Mouse (Mus musculus) small intestine, adult 2 months (tissue): ENCODE measurements at regions not wholly inside any gene's neighbourhood (a gene's known extent, or its start where the extent isn't known, plus 50 kb on each side); places are given as distances from the start of the nearest gene placed in this dataset.

Source experiments
- H3K27ac ChIP-seq: fragments of 200-500 bp; 2 replicates; pipeline ENCODE4 v1.5.1; 2012; ENCODE audit warnings: low read depth, low read length, control low read depth, inconsistent platforms; ENCODE audit not compliant: insufficient read depth
- H3K27me3 ChIP-seq: fragments of 200-500 bp; 2 replicates; pipeline ENCODE4 v1.6.1; 2012; ENCODE audit warnings: mild to moderate bottlenecking, moderate library complexity, low read length, inconsistent platforms; ENCODE audit not compliant: control insufficient read depth, insufficient read depth
- H3K36me3 ChIP-seq: fragments of 200-500 bp; 2 replicates; pipeline ENCODE4 v1.6.1; 2012; ENCODE audit warnings: mild to moderate bottlenecking, low read length, control low read depth, inconsistent platforms; ENCODE audit not compliant: control insufficient read depth, insufficient read depth
- H3K4me1 ChIP-seq: fragments of 200-500 bp; 2 replicates; pipeline ENCODE4 v1.6.1; 2012; ENCODE audit warnings: low read length, inconsistent platforms, mixed read lengths; ENCODE audit not compliant: control insufficient read depth, insufficient read depth, insufficient read length
- H3K4me3 ChIP-seq: fragments of 200-500 bp; 2 replicates; pipeline ENCODE4 v1.5.1; 2012; ENCODE audit warnings: low read depth, mild to moderate bottlenecking, control low read depth, inconsistent platforms, low read length, moderate library complexity
- CTCF ChIP-seq: fragments of 200-500 bp; IDR thresholded peaks from 2 replicates; pipeline ENCODE4 v1.5.1; 2012; ENCODE audit warnings: low read depth, mild to moderate bottlenecking, control low read depth, inconsistent platforms, low read length, moderate library complexity, mixed read lengths; ENCODE audit not compliant: insufficient replicate concordance, insufficient read length; ENCODE audit errors: extremely low read depth
- POLR2A ChIP-seq: fragments of 200-500 bp; IDR thresholded peaks from 2 replicates; pipeline ENCODE4 v1.6.1; 2012; ENCODE audit warnings: low read depth, mild to moderate bottlenecking, control low read depth, inconsistent platforms, low read length, moderate library complexity
- WGBS: fragments of 180-500 bp; shearing (Covaris S2); methylation state at CpG from one replicate; pipeline ENCODE4 v1.1.7; 2018; 5-methylcytosine and 5-hydroxymethylcytosine counted together

DNA sequence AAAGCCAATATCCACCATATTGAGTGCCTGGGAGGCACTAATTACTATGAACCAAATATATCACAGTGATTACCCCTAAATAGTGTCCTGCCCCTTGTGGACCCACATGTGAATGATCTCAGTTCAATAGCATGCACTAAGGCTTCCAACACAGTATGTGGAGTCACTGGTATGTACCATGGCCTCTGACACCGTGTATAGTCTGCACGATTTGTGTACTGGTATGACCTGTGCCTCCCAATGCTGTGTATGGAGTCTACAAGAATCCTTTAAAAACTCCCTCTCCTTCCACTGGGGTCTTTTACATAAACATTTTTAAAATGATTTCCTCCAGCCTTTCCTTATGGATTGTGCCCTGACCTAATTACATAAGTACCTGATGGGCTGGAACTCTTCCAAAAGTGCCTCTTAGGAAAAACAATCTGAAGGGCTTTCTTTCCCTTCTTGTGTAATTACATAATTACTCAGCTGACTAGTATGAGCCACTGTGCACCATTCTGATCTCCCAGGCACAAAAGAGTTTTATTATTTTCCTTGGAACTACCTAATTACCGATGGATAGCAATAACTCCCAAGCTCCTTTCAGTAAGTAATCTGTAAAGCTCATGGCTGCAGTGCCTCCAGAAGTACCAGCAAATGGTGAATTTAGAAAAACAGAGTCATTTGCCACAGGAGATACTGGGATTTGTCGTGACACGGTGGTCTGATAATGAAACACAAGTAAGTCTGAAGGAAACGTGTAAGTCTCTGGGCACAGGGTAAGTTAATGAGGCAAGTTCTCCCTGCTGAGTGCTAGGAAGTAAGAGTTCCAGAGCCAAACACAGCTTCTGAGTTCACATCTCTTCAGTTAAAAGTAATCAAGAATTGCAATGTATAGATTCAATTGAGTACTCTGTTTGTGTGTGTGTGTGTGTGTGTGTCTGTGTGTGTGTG lies 135.8 kb upstream of the Rarb start:
- Histone ChIP-seq H3K36me3 (no peaks in the 10 kb centered on the region), H3K4me1 (0 out of 2 replicates have a peak, but pooled peaks cover 3% of the 10 kb centered on the region), H3K27ac (no peak overlapping the region), H3K4me3 (no peak overlapping the region), H3K27me3 (no peaks in the 10 kb centered on the region)
- 34% methylated on average over 6 of the region's 6 CpGs for WGBS
- TF ChIP-seq POLR2A = no peak
- TF ChIP-seq CTCF = no peak

DNA sequence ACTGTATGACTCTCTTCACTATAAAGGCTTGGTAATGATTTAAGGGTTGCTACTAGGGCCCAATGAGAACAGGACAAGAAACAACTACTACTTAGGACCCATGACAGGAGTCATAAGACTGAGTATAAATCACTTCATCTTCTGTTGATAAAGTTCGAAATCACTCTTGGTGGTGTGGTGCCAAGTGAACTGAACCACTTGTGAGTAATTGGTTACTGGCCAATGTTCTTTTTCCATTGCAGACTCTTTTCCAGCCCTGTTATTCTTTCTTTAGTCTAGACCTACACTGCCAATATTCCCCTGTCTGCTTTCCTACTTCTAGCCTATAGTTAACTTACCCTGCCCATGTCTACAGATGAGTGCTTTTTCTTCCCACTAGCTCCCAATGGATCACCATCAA lies 129.8 kb upstream of the Rarb start:
- H3K27me3 ChIP-seq = no peaks in the 10 kb centered on the region
- TF ChIP-seq CTCF = no peak
- no peak for TF ChIP-seq POLR2A
- no peak overlapping the region for H3K4me3 ChIP-seq
- WGBS = 45% methylated on average over 1 of the region's 1 CpGs
- H3K27ac ChIP-seq = no peak overlapping the region
- H3K36me3 ChIP-seq = no peaks in the 10 kb centered on the region
- no peaks in the 10 kb centered on the region for H3K4me1 ChIP-seq

DNA sequence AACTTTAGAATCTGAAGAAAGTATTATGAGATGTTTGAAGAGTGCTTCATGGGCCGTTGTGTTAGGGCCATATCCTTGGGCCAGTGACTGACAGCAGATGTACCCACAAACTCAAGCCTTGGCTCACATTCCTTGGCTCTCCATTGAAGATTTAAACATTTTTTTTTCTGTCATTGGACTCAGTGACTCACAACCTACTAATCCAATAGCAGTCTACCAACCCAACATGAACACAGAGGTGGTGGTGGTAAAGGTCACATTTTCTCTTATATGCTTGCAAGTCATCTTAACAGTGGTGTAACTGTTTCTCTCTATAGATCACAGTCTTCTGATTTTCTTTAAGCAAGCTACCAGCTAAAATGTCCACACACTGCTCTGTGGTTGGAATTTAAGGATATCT lies 125.5 kb upstream of the Rarb start:
- Histone ChIP-seq H3K27ac (no peak overlapping the region), H3K4me1 (no peaks in the 10 kb centered on the region), H3K36me3 (no peaks in the 10 kb centered on the region), H3K27me3 (no peaks in the 10 kb centered on the region), H3K4me3 (no peak overlapping the region)
- WGBS = 70% methylated on average over 1 of the region's 1 CpGs
- TF ChIP-seq POLR2A = no peak
- no peak for TF ChIP-seq CTCF

DNA sequence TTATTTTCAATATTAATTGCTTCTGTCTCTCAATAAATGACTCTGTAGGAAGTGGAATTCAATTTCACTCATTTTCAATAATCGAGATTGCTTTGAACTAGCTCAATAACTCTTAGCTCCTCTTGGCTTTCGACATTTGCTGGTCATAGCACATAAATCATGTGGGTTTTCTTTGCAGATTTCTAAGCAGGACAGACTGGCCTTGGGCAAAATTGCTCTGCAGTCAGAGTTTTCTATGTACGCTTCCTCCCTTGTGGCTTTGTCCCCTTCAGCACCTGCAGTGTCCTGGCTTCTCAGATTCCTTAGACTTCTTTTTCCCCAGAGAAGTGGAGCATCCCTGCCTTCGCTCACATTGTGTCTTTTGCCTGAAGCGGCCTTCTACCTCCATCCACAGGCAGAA lies 124.6 kb upstream of the Rarb start:
- Histone ChIP-seq H3K4me3 (no peak overlapping the region), H3K36me3 (no peaks in the 10 kb centered on the region), H3K4me1 (no peaks in the 10 kb centered on the region), H3K27me3 (no peaks in the 10 kb centered on the region), H3K27ac (no peak overlapping the region)
- no peak for TF ChIP-seq CTCF
- no peak for TF ChIP-seq POLR2A
- WGBS = 89% methylated on average over 5 of the region's 5 CpGs

DNA sequence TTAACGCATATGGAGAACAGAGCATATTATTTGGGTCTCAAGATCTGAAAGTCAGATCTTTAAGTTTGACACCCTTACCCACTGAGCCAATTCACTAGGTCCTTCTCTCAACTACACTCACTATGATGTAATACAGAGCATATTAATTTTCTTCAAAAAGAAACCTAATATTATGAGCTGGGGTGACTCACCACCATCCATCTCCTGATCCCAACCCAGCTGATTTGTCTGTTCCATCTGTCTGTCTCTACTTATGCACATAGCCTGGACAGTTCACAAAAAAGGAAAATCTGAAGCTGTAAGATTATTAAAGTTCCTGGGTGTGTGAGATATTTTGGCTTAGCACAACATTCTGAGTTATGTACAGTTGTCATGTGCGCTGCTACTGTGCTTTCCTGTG lies 108.2 kb upstream of the Rarb start:
- H3K36me3 ChIP-seq = no peaks in the 10 kb centered on the region
- 93% methylated on average over 2 of the region's 2 CpGs for WGBS
- H3K4me1 ChIP-seq = no peaks in the 10 kb centered on the region
- H3K27ac ChIP-seq = no peak overlapping the region
- no peak overlapping the region for H3K4me3 ChIP-seq
- TF ChIP-seq POLR2A (no peak), CTCF (no peak)
- no peaks in the 10 kb centered on the region for H3K27me3 ChIP-seq

DNA sequence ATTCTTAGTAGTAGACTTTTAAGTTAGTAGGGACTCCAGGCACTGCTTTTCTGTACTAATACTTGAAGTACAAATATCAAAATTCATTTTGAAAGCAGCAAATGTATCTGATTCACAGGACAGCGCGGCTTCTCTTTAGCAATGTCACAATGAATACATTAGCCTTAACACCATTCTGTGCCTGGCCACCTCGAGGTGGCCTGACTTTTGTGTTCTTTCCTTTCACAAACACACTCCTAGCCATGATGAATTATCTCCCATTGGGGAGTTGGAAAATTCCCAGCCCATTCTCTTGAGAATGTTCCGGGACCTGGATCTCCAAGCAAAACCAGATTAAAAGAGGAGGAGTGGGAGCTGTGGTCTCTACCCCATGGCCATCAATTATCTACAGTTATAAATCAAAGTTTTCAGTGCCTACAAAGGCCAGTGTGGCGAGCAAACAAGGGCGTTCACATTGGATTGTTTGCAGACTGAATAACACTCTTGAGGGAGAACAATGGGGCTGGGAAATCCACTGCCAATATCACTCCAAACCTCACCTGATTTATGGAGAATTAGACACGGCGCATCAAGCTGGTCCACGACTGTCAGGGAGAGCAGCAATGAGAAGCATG lies 82.7 kb upstream of the Rarb start:
- Histone ChIP-seq H3K36me3 (no peaks in the 10 kb centered on the region), H3K27me3 (no peaks in the 10 kb centered on the region), H3K27ac (no peak overlapping the region), H3K4me1 (no peaks in the 10 kb centered on the region), H3K4me3 (no peak overlapping the region)
- TF ChIP-seq POLR2A (no peak), CTCF (no peak)
- 33% methylated on average over 9 of the region's 9 CpGs for WGBS
